Mouse (Mus musculus) liver, postnatal 0 days (tissue): ENCODE results near the gene Tjp3.

Source experiments
- CTCF ChIP-seq: sonication (generic); IDR thresholded peaks from 2 replicates; pipeline ENCODE4 v1.5.1; 2016; ENCODE audit warnings: antibody characterized with exemption, low read depth
- EP300 ChIP-seq: IDR thresholded peaks from 2 replicates; pipeline ENCODE4 v1.6.1; 2016; ENCODE audit warnings: antibody characterized with exemption, low read depth, mild to moderate bottlenecking

DNA sequence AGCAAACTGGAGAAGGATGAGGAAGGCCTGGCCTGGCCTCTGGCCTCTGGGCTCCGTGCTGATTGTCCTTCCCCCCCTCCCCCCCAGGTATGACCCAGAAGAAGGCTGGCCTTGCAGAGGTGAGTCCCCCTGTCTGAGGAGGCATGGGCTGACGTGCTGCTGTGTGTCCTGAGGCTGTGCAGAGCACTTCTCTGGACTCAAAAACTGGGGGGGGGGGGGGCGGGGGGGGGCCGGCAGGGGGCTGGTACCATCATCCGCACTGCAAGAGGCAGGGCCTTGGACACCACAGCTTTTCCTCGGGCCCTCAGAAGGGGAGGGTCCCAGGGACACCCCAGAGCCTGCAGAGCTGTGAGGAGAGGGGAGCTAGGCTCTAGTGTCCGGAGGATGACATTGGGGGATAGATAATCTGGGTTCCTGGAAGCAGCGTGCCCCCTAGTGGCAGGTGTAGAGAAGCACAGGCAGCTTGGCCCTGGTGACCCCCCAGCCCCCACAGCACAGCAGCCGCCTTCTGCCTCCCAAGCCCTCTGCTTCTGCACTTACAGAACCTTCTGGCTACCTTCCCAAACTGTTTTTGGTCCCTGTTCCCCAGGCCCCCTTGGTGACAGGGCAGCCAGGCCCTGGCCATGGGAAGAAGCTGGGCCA, 13.3 kb upstream of the Tjp3 start:
- TF ChIP-seq CTCF (peak; percentile 97), EP300 (no peak)
